Mouse (Mus musculus) frontal cortex, postnatal 10 days (tissue): ENCODE data around the gene Fga.

Experiments used
- DNase-seq, 2 experiments: peaks; one replicate each; pipeline ENCODE4 v3.0.0; 2022; ENCODE audit warnings: low spot score in 2 of 2, mixed read lengths in 1 of 2

Gene Fga

GRCm38 (mm10) chr3:83027546-83028251, 1.8 kb downstream of the Fga start:
- DNase-seq: no peak

DNA sequence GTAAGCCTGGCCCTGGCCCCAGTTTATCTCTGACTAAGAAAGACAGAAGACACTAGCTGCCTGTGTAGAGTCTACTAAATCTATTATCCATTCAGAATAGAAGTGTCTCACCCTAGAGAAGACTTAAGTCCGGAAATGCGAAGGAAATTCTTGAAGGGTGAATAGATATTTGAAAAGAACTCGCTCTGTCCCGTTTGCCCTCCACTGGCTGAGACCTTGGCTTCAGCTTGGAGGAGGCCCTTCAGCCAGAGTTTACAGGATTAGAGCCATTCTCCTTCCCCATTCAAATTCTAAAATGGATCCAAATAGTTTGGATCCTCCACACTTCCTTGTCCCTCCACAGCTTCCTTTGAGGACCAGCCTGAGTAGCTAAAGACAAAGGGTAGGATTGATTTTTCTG, 4.5 kb downstream of the Fga start:
- no peak for DNase-seq

GRCm38 (mm10) chr3:83032746-83033308, 7.0 kb downstream of the Fga start:
- no peak for DNase-seq

GRCm38 (mm10) chr3:83033801-83034200, 7.9 kb downstream of the Fga start:
- no peak for DNase-seq

DNA sequence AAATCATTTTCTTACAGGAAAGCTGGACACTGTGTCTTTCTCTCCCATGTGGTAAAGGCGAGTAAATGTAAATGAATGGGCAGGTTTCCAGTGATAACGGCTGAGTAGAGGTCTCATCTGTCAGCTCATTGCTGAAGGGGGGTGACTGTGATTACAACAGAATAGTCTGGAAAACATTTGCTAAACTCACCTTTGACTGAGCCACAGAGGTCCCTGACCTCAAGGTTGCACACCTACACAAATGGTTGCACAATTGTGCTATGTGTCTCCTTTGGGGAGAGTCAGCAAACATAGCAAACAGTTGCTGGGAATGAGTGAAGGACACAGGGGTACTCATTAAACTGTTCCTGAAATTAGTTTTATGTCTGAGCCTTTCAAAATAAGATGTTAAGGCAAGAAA, 13.0 kb downstream of the Fga start:
- no peak for DNase-seq

GRCm38 (mm10) chr3:83039666-83040065, 13.8 kb downstream of the Fga start:
- DNase-seq: no peak

DNA sequence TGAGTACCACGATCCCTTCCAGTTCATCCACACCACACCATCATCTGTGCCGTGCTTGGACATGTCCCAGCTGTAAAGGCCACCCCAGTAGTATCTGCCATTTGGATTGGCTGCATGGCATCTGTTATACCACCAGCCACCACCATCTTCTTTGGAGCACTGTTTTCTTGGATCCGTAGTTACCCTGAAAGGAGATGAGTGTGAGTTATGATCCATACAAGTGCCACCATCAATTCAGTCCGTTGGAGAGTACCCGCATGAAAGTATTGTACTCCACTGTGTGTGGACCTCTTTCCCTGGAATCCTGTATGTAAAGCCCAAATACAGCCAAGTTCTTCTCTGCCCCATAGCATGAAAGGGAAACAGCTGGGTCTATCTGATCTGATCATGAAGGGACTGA, 16.6 kb downstream of the Fga start:
- no peak for DNase-seq

DNA sequence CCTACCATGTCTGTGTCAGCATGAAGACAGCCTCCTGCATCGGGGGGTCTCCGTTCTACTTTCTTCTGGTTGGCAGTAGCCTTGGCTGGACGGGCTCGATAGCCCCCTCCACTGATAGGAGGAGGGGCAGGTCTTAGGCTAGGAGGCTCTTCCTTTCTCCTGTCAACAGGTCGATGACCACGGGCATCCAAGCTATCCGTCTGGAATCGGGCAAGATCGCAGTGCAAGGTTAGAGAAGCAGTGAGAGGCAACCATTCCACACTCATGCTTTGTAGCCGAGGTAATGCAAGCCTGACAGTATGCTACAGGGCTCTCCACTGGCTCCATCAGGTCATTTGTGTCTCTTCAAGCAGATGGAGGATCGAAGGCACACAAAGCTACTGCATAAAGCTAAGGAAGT, 20.8 kb downstream of the Fga start:
- no peak for DNase-seq

- DNase-seq: no peak
Measured at GRCm38 (mm10) chr3:83049680-83050079, 23.8 kb downstream of the Fga start, which contains the start of gene Fgb. Gene Fgb, minus strand, starts transcription at chr3:83049863.

- no peak for DNase-seq
Measured at GRCm38 (mm10) chr3:83050661-83051060, 24.8 kb downstream of the Fga start.

GRCm38 (mm10) chr3:83052102-83052501, 26.2 kb downstream of the Fga start:
- DNase-seq: no peak

DNA sequence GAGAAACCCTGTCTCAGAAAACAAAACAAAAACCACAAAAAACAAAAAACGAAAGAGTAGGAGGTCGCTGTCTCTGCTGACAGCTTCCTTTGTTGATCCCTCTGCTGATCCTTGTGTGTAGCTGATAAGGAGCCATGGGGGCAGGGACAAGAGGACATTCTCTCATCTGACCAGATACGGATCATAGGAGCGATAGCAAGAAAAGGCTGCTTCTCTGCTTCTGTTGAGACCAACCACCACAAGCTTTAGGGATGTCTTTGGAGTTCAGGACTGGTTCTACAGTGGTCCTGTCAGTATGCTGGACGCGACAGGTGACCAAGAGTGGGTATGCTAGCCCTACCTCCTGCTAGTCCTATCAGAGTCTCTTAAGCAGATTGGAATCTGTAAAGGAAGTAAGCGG, 27.2 kb downstream of the Fga start:
- DNase-seq: no peak

GRCm38 (mm10) chr3:83053758-83054157, 27.9 kb downstream of the Fga start:
- DNase-seq: peak in 1 of 2 experiments; percentile 23

- DNase-seq: no peak
Measured at GRCm38 (mm10) chr3:83054759-83055158, 28.9 kb downstream of the Fga start.

- DNase-seq: peak; percentile 96 to 99
Measured at GRCm38 (mm10) chr3:83055281-83056038, 29.6 kb downstream of the Fga start, which contains the start of gene Plrg1. Gene Plrg1, plus strand, starts transcription at chr3:83055522.

DNA sequence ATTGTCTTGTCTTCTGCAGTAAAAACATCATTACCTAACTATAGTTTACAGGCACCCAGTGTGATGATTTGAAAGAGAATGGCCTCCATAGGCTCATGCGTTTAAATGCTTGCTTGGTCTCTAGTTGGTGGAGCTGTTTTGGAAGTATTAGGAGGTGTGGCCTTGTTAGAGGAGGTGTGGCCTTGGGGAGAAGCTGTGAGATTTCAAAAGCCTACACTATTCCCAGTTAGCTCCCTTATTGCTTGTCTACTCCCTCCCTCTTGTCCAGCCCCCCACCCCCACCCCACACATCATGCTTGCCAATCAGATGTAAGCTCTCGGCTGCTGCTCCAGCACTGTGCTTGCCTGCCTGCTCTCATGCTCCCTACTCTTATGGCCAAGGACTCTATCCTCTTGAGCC, 31.2 kb downstream of the Fga start:
- DNase-seq: no peak

DNA sequence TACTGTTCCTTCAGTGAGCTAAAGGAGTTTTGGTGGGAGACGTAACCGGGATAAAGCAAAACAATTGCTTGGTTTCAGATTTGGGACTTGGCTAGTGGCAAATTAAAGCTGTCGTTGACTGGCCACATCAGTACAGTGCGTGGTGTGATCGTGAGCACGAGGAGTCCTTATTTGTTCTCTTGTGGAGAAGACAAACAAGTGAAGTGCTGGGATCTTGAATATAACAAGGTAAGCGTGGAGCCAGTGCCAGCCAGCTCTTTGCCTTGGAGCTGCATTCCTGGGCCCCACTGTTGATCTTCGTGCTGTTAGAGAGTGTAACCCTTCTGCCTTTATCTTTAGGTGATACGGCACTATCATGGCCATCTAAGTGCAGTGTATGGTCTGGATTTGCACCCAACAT, 42.0 kb downstream of the Fga start:
- no peak for DNase-seq

GRCm38 (mm10) chr3:83068869-83069268, 43.0 kb downstream of the Fga start:
- no peak for DNase-seq

- DNase-seq: no peak
Measured at GRCm38 (mm10) chr3:83070231-83070630, 44.4 kb downstream of the Fga start.

DNA sequence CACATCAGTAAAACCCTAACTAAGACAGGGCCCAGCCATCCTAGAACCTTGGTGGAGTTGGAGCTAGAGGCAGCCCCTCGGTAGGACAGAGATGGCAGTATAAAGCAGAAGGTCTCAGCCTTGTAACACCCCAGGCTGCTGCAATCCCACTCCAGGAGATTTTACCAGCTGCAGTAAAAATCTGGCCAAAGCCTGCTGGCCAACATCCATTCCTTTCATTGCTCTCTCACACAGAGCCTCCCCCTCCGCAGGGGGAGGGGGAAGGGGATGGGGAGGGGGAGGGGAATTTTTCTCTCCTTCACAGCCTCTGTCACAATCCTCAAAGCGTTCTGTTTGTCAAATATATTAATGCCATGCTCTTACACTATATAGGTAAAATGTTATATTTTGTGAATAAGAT, 50.7 kb downstream of the Fga start:
- no peak for DNase-seq

GRCm38 (mm10) chr3:83080567-83081055, 54.7 kb downstream of the Fga start:
- DNase-seq: peak; percentile 18 to 45
